Mouse (Mus musculus): ENCODE measurements around the gene Cyp27b1. TPM values are rescaled to one million over a fixed set of nuclear protein-coding genes. Genes with fewer than 3 reads are reported as not detected.
"Not testable (repeated sequence)": the region's sequence is repeated elsewhere in the genome, so short reads cannot be mapped to it uniquely, and the experiment has no call there.

Cyp27b1 gene
- polyA plus RNA-seq, 1 experiment from 2014 or later = 0.09 TPM

DNA sequence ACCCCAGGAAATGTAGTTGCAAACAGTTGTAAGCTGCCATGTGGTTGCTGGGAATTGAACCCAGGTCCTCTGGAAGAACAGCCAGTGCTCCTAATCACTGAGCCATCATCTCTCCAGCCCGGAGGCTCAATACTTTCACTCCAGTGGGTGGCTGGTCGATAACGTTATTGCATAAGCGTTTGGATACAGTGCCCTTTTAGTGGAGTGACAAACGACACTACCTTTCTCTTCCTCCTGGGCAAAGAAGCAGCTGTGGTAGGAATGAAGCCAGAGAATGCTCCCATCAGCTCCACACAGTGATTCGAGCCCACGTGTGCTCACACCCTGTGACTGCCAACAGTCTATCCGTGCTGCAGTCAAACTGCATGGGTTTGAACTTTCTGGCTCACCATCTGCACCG is 23.2 kb downstream of the Cyp27b1 start:
- no peaks in the 10 kb centered on the region; the same call in 1 of the 2 replicates for H3K27me3 ChIP-seq (replicated peaks; ENCODE audit: control insufficient read depth, insufficient read depth, low read length)
- DNase-seq (ENCODE audit: low spot score) (no peak), ATAC-seq (no peak)

DNA sequence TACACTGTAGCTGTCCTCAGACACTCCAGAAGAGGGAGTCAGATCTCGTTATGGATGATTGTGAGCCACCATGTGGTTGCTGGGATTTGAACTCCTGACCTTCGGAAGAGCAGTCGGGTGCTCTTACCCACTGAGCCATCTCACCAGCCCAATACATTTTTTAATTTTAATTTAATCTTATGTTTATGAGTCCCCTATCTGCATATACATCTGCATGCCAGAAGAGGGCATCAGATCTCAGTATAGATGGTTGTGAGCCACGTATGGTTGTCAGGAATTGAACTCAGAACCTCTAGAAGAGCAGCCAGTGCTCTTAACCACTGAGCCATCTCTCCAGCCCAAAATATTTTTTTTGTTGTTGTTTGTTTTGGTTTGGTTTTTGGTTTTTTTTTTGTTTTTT is 24.2 kb downstream of the Cyp27b1 start:
- peaks cover 15% of the 10 kb centered on the region for H3K36me3 ChIP-seq (ENCODE audit: control insufficient read depth, insufficient read depth, low read length)
- WGBS = 89% methylated on average over 4 of the region's 4 CpGs
- not testable (repeated sequence) for ATAC-seq; DNase-seq (ENCODE audit: low spot score); H3K4me3 ChIP-seq (ENCODE audit: low read depth, low read length); H3K27me3 ChIP-seq (replicated peaks; ENCODE audit: control insufficient read depth, insufficient read depth, low read length); H3K27ac ChIP-seq (ENCODE audit: low read depth, low read length); H3K4me2 ChIP-seq (ENCODE audit: low read length); H3K9me3 ChIP-seq (replicated peaks; ENCODE audit: control insufficient read depth, low read length); H3K9ac ChIP-seq (ENCODE audit: low read length)
- peaks cover 16% of the 10 kb centered on the region for H3K4me1 ChIP-seq (ENCODE audit: control insufficient read depth, insufficient read depth, low read length)

More for the DNA sequence above, 23.2 kb downstream of the Cyp27b1 start:
- 79% methylated on average over 9 of the region's 9 CpGs for WGBS
- Histone ChIP-seq H3K36me3 (ENCODE audit: control insufficient read depth, insufficient read depth, low read length) (peaks cover 25% of the 10 kb centered on the region), H3K4me3 (ENCODE audit: low read depth, low read length) (peak overlapping the region; percentile 59), H3K27ac (ENCODE audit: low read depth, low read length) (no peak overlapping the region), H3K4me2 (ENCODE audit: low read length) (peak overlapping the region; percentile 80), H3K9me3 (replicated peaks; ENCODE audit: control insufficient read depth, low read length) (no peaks in the 10 kb centered on the region), H3K4me1 (ENCODE audit: control insufficient read depth, insufficient read depth, low read length) (peaks cover 16% of the 10 kb centered on the region), H3K9ac (ENCODE audit: low read length) (peak overlapping the region; percentile 70)

DNA sequence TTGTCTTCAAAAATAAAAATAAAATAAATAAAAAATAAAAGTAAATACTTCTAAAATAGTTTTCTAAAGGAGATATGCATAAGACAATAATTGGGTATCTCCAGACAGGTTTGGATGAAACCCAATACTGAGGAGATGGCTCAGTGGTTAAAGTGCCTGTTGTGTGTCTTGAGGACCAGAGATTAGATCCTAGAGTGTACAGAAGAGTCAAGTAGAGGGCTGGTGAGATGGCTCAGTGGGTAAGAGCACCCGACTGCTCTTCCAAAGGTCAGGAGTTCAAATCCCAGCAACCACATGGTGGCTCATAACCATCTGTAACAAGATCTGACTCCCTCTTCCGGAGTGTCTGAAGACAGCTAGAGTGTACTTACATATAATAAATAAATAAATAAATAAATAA is 24.9 kb downstream of the Cyp27b1 start:
- not testable (repeated sequence) for H3K9me3 ChIP-seq (replicated peaks; ENCODE audit: control insufficient read depth, low read length); H3K9ac ChIP-seq (ENCODE audit: low read length); DNase-seq (ENCODE audit: low spot score); H3K27ac ChIP-seq (ENCODE audit: low read depth, low read length); H3K4me3 ChIP-seq (ENCODE audit: low read depth, low read length); H3K4me2 ChIP-seq (ENCODE audit: low read length); ATAC-seq; H3K27me3 ChIP-seq (replicated peaks; ENCODE audit: control insufficient read depth, insufficient read depth, low read length); H3K36me3 ChIP-seq (ENCODE audit: control insufficient read depth, insufficient read depth, low read length)
- H3K4me1 ChIP-seq (ENCODE audit: control insufficient read depth, insufficient read depth, low read length) = peaks cover 22% of the 10 kb centered on the region
- 83% methylated on average over 2 of the region's 2 CpGs for WGBS

DNA sequence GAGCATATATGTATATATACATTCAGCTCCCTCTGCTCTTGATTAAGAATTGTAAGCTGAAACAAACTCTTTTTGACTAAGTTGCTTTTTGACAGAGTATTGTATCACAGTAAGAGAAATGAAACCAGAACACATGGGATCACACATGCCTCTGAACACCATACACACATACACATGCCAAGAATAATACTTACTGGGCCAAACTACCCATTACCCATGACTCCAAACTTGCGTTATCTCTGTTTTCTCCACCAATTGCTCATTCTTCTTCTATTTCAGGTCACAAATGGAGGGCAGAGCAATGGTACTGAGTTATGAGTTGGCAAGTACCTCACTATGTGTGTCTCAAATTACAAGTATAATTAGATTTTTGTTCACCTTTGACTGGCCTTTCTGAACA is 25.9 kb downstream of the Cyp27b1 start:
- WGBS = 92% methylated on average over 1 of the region's 1 CpGs
- no peak for DNase-seq (ENCODE audit: low spot score)
- Histone ChIP-seq H3K4me3 (ENCODE audit: low read depth, low read length) (no peak overlapping the region), H3K4me1 (ENCODE audit: control insufficient read depth, insufficient read depth, low read length) (peaks cover 22% of the 10 kb centered on the region), H3K9me3 (replicated peaks; ENCODE audit: control insufficient read depth, low read length) (no peaks in the 10 kb centered on the region), H3K36me3 (ENCODE audit: control insufficient read depth, insufficient read depth, low read length) (no peaks in the 10 kb centered on the region), H3K9ac (ENCODE audit: low read length) (no peak overlapping the region), H3K27me3 (replicated peaks; ENCODE audit: control insufficient read depth, insufficient read depth, low read length) (no peaks in the 10 kb centered on the region; the same call in 1 of the 2 replicates), H3K27ac (ENCODE audit: low read depth, low read length) (no peak overlapping the region), H3K4me2 (ENCODE audit: low read length) (no peak overlapping the region)
- ATAC-seq = no peak

DNA sequence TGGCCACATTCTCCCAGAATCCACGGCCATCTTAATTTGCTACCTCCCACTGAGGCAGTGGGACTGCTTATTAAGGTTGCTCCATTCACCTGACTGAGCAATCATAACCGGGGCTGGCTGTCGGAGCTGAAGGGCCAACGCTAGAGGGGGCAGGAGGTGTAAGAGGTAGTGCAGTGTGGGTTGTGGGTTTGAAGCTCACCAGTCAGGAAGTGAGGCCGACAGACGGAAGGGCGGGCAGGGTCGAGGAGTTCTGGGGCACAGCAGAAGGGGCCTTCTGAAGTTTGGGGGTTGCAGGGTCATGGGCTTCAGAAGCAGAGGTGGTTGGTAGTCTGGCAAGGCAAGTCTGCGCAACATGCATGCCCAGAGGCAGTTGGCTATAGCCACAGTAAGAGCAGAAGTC is 27.0 kb downstream of the Cyp27b1 start, which contains the start of gene Agap2:
TSS of gene Agap2 (plus strand) at position 205 of the 400 bp plus-strand sequence.
- H3K4me1 ChIP-seq (ENCODE audit: control insufficient read depth, insufficient read depth, low read length) = peaks cover 22% of the 10 kb centered on the region; the same call in 1 of the 2 replicates
- DNase-seq (ENCODE audit: low spot score) (no peak), ATAC-seq (no peak)
- H3K36me3 ChIP-seq (ENCODE audit: control insufficient read depth, insufficient read depth, low read length) = no peaks in the 10 kb centered on the region
- H3K9me3 ChIP-seq (replicated peaks; ENCODE audit: control insufficient read depth, low read length) = no peaks in the 10 kb centered on the region
- no peak within 1 kb of the TSS for H3K9ac ChIP-seq (ENCODE audit: low read length)
- 63% methylated on average over 9 of the region's 9 CpGs for WGBS
- H3K4me3 ChIP-seq (ENCODE audit: low read depth, low read length) = no peak within 1 kb of the TSS
- peaks cover 3% of the 10 kb centered on the region for H3K27me3 ChIP-seq (replicated peaks; ENCODE audit: control insufficient read depth, insufficient read depth, low read length)
- H3K4me2 ChIP-seq (ENCODE audit: low read length) = no peak within 1 kb of the TSS
- no peak within 1 kb of the TSS for H3K27ac ChIP-seq (ENCODE audit: low read depth, low read length)

DNA sequence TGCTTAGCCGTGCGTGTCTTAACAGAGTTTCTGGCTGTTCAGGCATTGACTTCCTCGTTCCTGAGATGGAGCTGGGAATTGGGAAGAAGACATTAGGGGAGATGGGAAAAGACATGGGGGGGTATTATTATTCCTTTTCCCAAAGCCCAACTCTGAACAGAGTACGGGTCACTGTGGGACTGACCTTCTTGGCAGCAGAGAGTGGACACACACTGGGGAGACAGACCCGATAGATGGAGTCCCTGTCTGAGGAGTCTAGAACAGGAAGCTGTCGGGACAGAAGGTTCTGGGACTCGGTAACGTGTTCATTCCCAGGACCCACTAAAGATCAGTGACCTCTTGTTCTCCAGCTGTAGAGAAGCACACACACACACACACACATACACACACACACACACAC is 27.6 kb downstream of the Cyp27b1 start:
- no peak overlapping the region for H3K27ac ChIP-seq (ENCODE audit: low read depth, low read length)
- H3K9me3 ChIP-seq (replicated peaks; ENCODE audit: control insufficient read depth, low read length) = no peaks in the 10 kb centered on the region
- peaks cover 9% of the 10 kb centered on the region for H3K27me3 ChIP-seq (replicated peaks; ENCODE audit: control insufficient read depth, insufficient read depth, low read length)
- H3K4me1 ChIP-seq (ENCODE audit: control insufficient read depth, insufficient read depth, low read length) = peaks cover 24% of the 10 kb centered on the region; the same call in 1 of the 2 replicates
- H3K9ac ChIP-seq (ENCODE audit: low read length) = no peak overlapping the region
- ATAC-seq (no peak), DNase-seq (ENCODE audit: low spot score) (no peak)
- WGBS = 79% methylated on average over 8 of the region's 8 CpGs
- no peaks in the 10 kb centered on the region for H3K36me3 ChIP-seq (ENCODE audit: control insufficient read depth, insufficient read depth, low read length)
- no peak overlapping the region for H3K4me2 ChIP-seq (ENCODE audit: low read length)
- H3K4me3 ChIP-seq (ENCODE audit: low read depth, low read length) = no peak overlapping the region

DNA sequence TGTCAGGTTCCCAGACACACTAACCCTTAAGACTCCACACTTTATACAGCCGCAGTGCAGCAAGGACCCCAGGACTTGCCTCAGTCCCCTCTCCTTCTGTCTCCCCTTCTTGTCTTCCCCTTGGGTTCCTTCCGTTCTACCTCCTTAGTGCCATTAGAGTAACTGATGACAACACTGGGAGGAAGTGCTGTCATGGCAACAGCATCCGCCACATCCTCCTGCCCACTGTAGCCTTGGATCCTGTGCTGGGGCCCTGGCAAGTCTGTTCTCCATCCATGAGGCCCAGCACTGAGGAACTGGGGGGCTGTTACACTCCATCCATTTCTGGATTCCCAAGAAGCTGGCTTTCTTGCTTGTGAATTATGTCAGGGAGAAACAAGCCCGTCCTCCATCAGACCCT is 28.0 kb downstream of the Cyp27b1 start:
- Histone ChIP-seq H3K36me3 (ENCODE audit: control insufficient read depth, insufficient read depth, low read length) (no peaks in the 10 kb centered on the region), H3K9me3 (replicated peaks; ENCODE audit: control insufficient read depth, low read length) (no peaks in the 10 kb centered on the region), H3K4me3 (ENCODE audit: low read depth, low read length) (no peak overlapping the region), H3K4me1 (ENCODE audit: control insufficient read depth, insufficient read depth, low read length) (peaks cover 24% of the 10 kb centered on the region), H3K27me3 (replicated peaks; ENCODE audit: control insufficient read depth, insufficient read depth, low read length) (peaks cover 13% of the 10 kb centered on the region), H3K27ac (ENCODE audit: low read depth, low read length) (no peak overlapping the region), H3K4me2 (ENCODE audit: low read length) (no peak overlapping the region), H3K9ac (ENCODE audit: low read length) (no peak overlapping the region)
- ATAC-seq (no peak), DNase-seq (ENCODE audit: low spot score) (no peak)
- WGBS = 47% methylated on average over 4 of the region's 4 CpGs

DNA sequence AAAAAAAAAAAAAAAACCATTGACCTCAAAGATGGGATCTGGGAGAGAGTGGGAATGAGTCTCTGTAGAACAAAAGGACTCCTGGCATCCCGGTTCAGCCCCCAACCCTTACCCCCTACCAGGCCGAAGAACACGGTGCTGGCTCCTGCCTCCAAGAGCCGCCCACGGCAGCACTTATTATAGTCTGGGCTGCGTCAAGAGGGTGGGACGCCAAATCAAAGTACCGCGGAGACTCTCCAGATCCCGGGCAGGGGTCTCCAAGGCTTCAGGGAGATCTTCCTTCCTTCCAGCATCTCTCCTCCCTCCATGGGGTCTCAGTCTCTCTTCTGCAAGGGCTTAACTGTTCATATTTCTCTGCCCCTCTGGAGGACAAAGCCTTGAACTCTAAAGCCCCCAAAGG is 29.5 kb downstream of the Cyp27b1 start:
- ATAC-seq (no peak), DNase-seq (ENCODE audit: low spot score) (no peak)
- peak overlapping the region; percentile 86 for H3K27ac ChIP-seq (ENCODE audit: low read depth, low read length)
- no peaks in the 10 kb centered on the region for H3K36me3 ChIP-seq (ENCODE audit: control insufficient read depth, insufficient read depth, low read length)
- no peaks in the 10 kb centered on the region for H3K9me3 ChIP-seq (replicated peaks; ENCODE audit: control insufficient read depth, low read length)
- peaks cover 31% of the 10 kb centered on the region for H3K4me1 ChIP-seq (ENCODE audit: control insufficient read depth, insufficient read depth, low read length)
- peak overlapping the region; percentile 74 for H3K4me3 ChIP-seq (ENCODE audit: low read depth, low read length)
- peak overlapping the region; percentile 97 for H3K4me2 ChIP-seq (ENCODE audit: low read length)
- H3K27me3 ChIP-seq (replicated peaks; ENCODE audit: control insufficient read depth, insufficient read depth, low read length) = peaks cover 18% of the 10 kb centered on the region
- H3K9ac ChIP-seq (ENCODE audit: low read length) = peak overlapping the region; percentile 40; the same call in 1 of the 2 replicates
- 6% methylated on average over 10 of the region's 10 CpGs for WGBS

DNA sequence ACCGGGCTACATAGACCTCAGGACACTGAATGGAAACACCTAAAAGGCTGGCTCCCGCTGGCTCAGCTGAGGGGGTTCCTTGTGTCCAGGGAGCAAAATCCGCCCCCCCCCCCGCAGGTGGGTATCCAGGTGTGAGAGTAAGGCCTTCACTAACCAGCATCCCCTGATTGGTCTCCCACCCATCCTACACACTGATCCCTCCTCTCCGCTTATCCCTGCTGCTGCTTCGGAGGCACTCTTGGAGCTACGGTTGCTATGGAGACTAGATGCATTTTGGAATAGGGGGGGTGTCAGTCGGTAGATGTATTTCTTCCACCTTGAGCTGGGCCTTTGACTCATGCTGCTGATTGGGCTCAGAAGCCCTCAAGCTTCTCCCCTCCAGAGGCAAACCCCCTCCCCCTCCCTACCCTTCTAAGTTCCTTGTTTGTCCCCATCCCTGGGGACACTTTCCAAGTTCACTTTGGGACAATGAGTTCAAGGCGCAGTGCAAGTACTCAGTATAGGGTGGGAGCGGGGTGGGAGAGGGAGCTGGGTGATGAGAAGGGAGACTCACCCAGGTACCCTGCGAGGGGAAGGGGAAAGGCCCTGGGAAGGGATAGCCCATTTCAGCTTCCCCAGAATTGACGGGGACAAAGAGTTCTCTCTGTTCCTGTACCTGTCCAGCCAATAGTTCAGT is 30.1 kb downstream of the Cyp27b1 start:
- 3% methylated on average over 12 of the region's 12 CpGs for WGBS
- ATAC-seq = peak; percentile 50
- peaks cover 31% of the 10 kb centered on the region for H3K4me1 ChIP-seq (ENCODE audit: control insufficient read depth, insufficient read depth, low read length)
- H3K27ac ChIP-seq (ENCODE audit: low read depth, low read length) = peak overlapping the region; percentile 86
- H3K9me3 ChIP-seq (replicated peaks; ENCODE audit: control insufficient read depth, low read length) = no peaks in the 10 kb centered on the region
- H3K27me3 ChIP-seq (replicated peaks; ENCODE audit: control insufficient read depth, insufficient read depth, low read length) = peaks cover 23% of the 10 kb centered on the region
- H3K4me3 ChIP-seq (ENCODE audit: low read depth, low read length) = peak overlapping the region; percentile 74
- no peaks in the 10 kb centered on the region for H3K36me3 ChIP-seq (ENCODE audit: control insufficient read depth, insufficient read depth, low read length)
- H3K4me2 ChIP-seq (ENCODE audit: low read length) = peak overlapping the region; percentile 97
- DNase-seq (ENCODE audit: low spot score) = peak; percentile 76
- H3K9ac ChIP-seq (ENCODE audit: low read length) = peak overlapping the region; percentile 40
